Mouse (Mus musculus) liver, embryonic 14.5 days (tissue): ENCODE data around the gene Mpdu1.

Experiments
- CTCF ChIP-seq: IDR thresholded peaks from 2 replicates; pipeline ENCODE4 v1.5.1; 2016; ENCODE audit warnings: antibody characterized with exemption, low read depth, control low read depth
- EP300 ChIP-seq: IDR thresholded peaks from 2 replicates; pipeline ENCODE4 v1.6.1; 2016; ENCODE audit warnings: antibody characterized with exemption, low read depth

GRCm38 (mm10) chr11:69621571-69622268 is 40.7 kb downstream of the Mpdu1 start, which contains the start of gene Sat2:
- TF ChIP-seq CTCF, result no peak
- no peak for TF ChIP-seq EP300
